Mouse (Mus musculus): ENCODE data around the gene Josd1. TPM values are rescaled to one million over a fixed set of nuclear protein-coding genes. Genes with fewer than 3 reads are reported as not detected.

Josd1 gene
- total RNA-seq, 2 experiments from 2014 or later = 6.0 to 9.1 TPM

- ATAC-seq (replicated peaks; ENCODE audit: low FRiP score, poor library complexity, severe bottlenecking) = no peak
Observed at GRCm38 (mm10) chr15:79669195-79669594, 18.5 kb downstream of the Josd1 start.

GRCm38 (mm10) chr15:79664666-79665065 lies 23.1 kb downstream of the Josd1 start:
- no peak for ATAC-seq (replicated peaks; ENCODE audit: low FRiP score, poor library complexity, severe bottlenecking)

GRCm38 (mm10) chr15:79661852-79662251 lies 25.9 kb downstream of the Josd1 start:
- ATAC-seq (replicated peaks; ENCODE audit: low FRiP score, poor library complexity, severe bottlenecking) = no peak

- ATAC-seq (replicated peaks; ENCODE audit: low FRiP score, poor library complexity, severe bottlenecking) = peak; percentile 90
Observed at GRCm38 (mm10) chr15:79658531-79659375, 29.0 kb downstream of the Josd1 start, which contains the start of the genes Fam227a and Cby1. Gene Fam227a, minus strand, starts transcription at chr15:79658956. Gene Cby1, plus strand, starts transcription at chr15:79659199.

GRCm38 (mm10) chr15:79657837-79658530 lies 29.7 kb downstream of the Josd1 start:
- peak; percentile 70 for ATAC-seq (replicated peaks; ENCODE audit: low FRiP score, poor library complexity, severe bottlenecking)

GRCm38 (mm10) chr15:79656451-79656850 lies 31.3 kb downstream of the Josd1 start:
- ATAC-seq (replicated peaks; ENCODE audit: low FRiP score, poor library complexity, severe bottlenecking) = no peak

- 0 out of 2 replicates have a peak, but pooled peaks have one; percentile 16 for ATAC-seq (replicated peaks; ENCODE audit: low FRiP score, poor library complexity, severe bottlenecking)
Observed at GRCm38 (mm10) chr15:79651481-79651880, 36.2 kb downstream of the Josd1 start.

- ATAC-seq (replicated peaks; ENCODE audit: low FRiP score, poor library complexity, severe bottlenecking) = peak; percentile 70
Observed at GRCm38 (mm10) chr15:79650569-79650968, 37.1 kb downstream of the Josd1 start.

- ATAC-seq (replicated peaks; ENCODE audit: low FRiP score, poor library complexity, severe bottlenecking) = no peak
Observed at GRCm38 (mm10) chr15:79648130-79648529, 39.6 kb downstream of the Josd1 start.

- ATAC-seq (replicated peaks; ENCODE audit: low FRiP score, poor library complexity, severe bottlenecking) = no peak
Observed at GRCm38 (mm10) chr15:79645483-79645882, 42.2 kb downstream of the Josd1 start.

- no peak for ATAC-seq (replicated peaks; ENCODE audit: low FRiP score, poor library complexity, severe bottlenecking)
Observed at GRCm38 (mm10) chr15:79641135-79641817, 46.4 kb downstream of the Josd1 start.

- ATAC-seq (replicated peaks; ENCODE audit: low FRiP score, poor library complexity, severe bottlenecking) = no peak
Observed at GRCm38 (mm10) chr15:79630471-79630870, 57.2 kb downstream of the Josd1 start.

Other genes with a start within 250 kb of the Josd1 start
- gene Csnk1e, start 232.4 kb downstream of the Josd1 start, total RNA-seq (2015; ENCODE audit: low replicate concordance) = 13.2 and 14.6 TPM in 2 replicates
- 3.9 and 16.3 TPM in 2 replicates for gene Csnk1e, start 232.4 kb downstream of the Josd1 start, total RNA-seq (2017; ENCODE audit: low replicate concordance)
- not detected in 2 replicates for gene Kcnj4, start 182.7 kb downstream of the Josd1 start, total RNA-seq (2015; ENCODE audit: low replicate concordance)
- gene Kcnj4, start 182.7 kb downstream of the Josd1 start, total RNA-seq (2017; ENCODE audit: low replicate concordance) = not detected in 2 replicates
- gene Kdelr3, start 171.5 kb downstream of the Josd1 start, total RNA-seq (2015; ENCODE audit: low replicate concordance) = not detected in 2 replicates
- gene Kdelr3, start 171.5 kb downstream of the Josd1 start, total RNA-seq (2017; ENCODE audit: low replicate concordance) = not detected in 2 replicates
- 58.0 and 58.7 TPM in 2 replicates for gene Ddx17, start 141.2 kb downstream of the Josd1 start, total RNA-seq (2015; ENCODE audit: low replicate concordance)
- 96.5 and 123 TPM in 2 replicates for gene Ddx17, start 141.2 kb downstream of the Josd1 start, total RNA-seq (2017; ENCODE audit: low replicate concordance)
- 0.42 and 6.7 TPM in 2 replicates for gene Dmc1, start 82.8 kb downstream of the Josd1 start, total RNA-seq (2015; ENCODE audit: low replicate concordance)
- gene Dmc1, start 82.8 kb downstream of the Josd1 start, total RNA-seq (2017; ENCODE audit: low replicate concordance) = 2.0 TPM in 2 replicates
- 3.3 and 3.5 TPM in 2 replicates for gene Fam227a, start 29.0 kb downstream of the Josd1 start, total RNA-seq (2015; ENCODE audit: low replicate concordance)
- gene Fam227a, start 29.0 kb downstream of the Josd1 start, total RNA-seq (2017; ENCODE audit: low replicate concordance) = 0.70 and 5.0 TPM in 2 replicates
- gene Cby1, start 28.7 kb downstream of the Josd1 start, total RNA-seq (2015; ENCODE audit: low replicate concordance) = 0.77 and 4.4 TPM in 2 replicates
- gene Cby1, start 28.7 kb downstream of the Josd1 start, total RNA-seq (2017; ENCODE audit: low replicate concordance) = 5.3 and 16.6 TPM in 2 replicates
- gene Tomm22, start 17.1 kb downstream of the Josd1 start, total RNA-seq (2015; ENCODE audit: low replicate concordance) = 40.9 and 49.3 TPM in 2 replicates
- 26.8 and 57.8 TPM in 2 replicates for gene Tomm22, start 17.1 kb downstream of the Josd1 start, total RNA-seq (2017; ENCODE audit: low replicate concordance)
- 14.4 and 35.2 TPM in 2 replicates for gene Gtpbp1, start 2.9 kb upstream of the Josd1 start, total RNA-seq (2015; ENCODE audit: low replicate concordance)
- gene Gtpbp1, start 2.9 kb upstream of the Josd1 start, total RNA-seq (2017; ENCODE audit: low replicate concordance) = 23.6 and 31.2 TPM in 2 replicates
- gene Sun2, start 54.6 kb upstream of the Josd1 start, total RNA-seq (2015; ENCODE audit: low replicate concordance) = 23.4 and 26.5 TPM in 2 replicates
- gene Sun2, start 54.6 kb upstream of the Josd1 start, total RNA-seq (2017; ENCODE audit: low replicate concordance) = 44.7 and 48.8 TPM in 2 replicates
- gene Dnal4, start 89.9 kb upstream of the Josd1 start, total RNA-seq (2015; ENCODE audit: low replicate concordance) = 4.2 TPM in 1 of 2 replicates, not detected in the other
- 0.68 and 1.7 TPM in 2 replicates for gene Dnal4, start 89.9 kb upstream of the Josd1 start, total RNA-seq (2017; ENCODE audit: low replicate concordance)
- gene Nptxr, start 116.8 kb upstream of the Josd1 start, total RNA-seq (2015; ENCODE audit: low replicate concordance) = 0.19 TPM in 1 of 2 replicates, not detected in the other
- 0.17 TPM in 1 of 2 replicates, not detected in the other for gene Nptxr, start 116.8 kb upstream of the Josd1 start, total RNA-seq (2017; ENCODE audit: low replicate concordance)
- gene Npcd, start 146.3 kb upstream of the Josd1 start, total RNA-seq (2015; ENCODE audit: low replicate concordance) = not detected in 2 replicates
- 0.34 TPM in 1 of 2 replicates, not detected in the other for gene Npcd, start 146.3 kb upstream of the Josd1 start, total RNA-seq (2017; ENCODE audit: low replicate concordance)
- 2.7 and 4.0 TPM in 2 replicates for gene Cbx6, start 146.8 kb upstream of the Josd1 start, total RNA-seq (2015; ENCODE audit: low replicate concordance)
- gene Cbx6, start 146.8 kb upstream of the Josd1 start, total RNA-seq (2017; ENCODE audit: low replicate concordance) = 6.6 and 8.1 TPM in 2 replicates
- gene Apobec3, start 203.7 kb upstream of the Josd1 start, total RNA-seq (2015; ENCODE audit: low replicate concordance) = 79.8 and 80.1 TPM in 2 replicates
- 73.5 and 75.2 TPM in 2 replicates for gene Apobec3, start 203.7 kb upstream of the Josd1 start, total RNA-seq (2017; ENCODE audit: low replicate concordance)

Data from erythroblast, adult 5-6 weeks (primary cell).